Mouse (Mus musculus): ENCODE measurements around the gene Zcchc24. TPM values are rescaled to one million over a fixed set of nuclear protein-coding genes. Genes with fewer than 3 reads are reported as not detected.
A peak's percentile ranks its signal among the peaks of the same experiment; 100 is the strongest.

The Zcchc24 gene
- polyA plus RNA-seq, 1 experiment, result 36.4 TPM

GRCm38 (mm10) chr14:25757917-25758316, 10.9 kb downstream of the Zcchc24 start:
- Histone ChIP-seq H3K4me3 (ENCODE audit: insufficient read depth, poor library complexity, severe bottlenecking) (no peak overlapping the region), H3K79me3 (ENCODE audit: low read depth) (peaks cover 48% of the 10 kb centered on the region), H3K36me3 (ENCODE audit: control insufficient read depth, insufficient read depth) (peaks cover 66% of the 10 kb centered on the region), H3ac (ENCODE audit: control insufficient read depth, insufficient read length, low read depth) (no peak overlapping the region), H3K27me3 (ENCODE audit: control insufficient read depth, insufficient read depth, insufficient read length) (no peaks in the 10 kb centered on the region), H3K79me2 (ENCODE audit: control insufficient read depth, insufficient read depth) (peaks cover 84% of the 10 kb centered on the region)
- TF ChIP-seq CTCF (IDR thresholded peaks at IDR 0.05; ENCODE audit: control insufficient read depth, insufficient read depth, insufficient read length) (no peak), CEBPB (IDR thresholded peaks at IDR 0.05; ENCODE audit: low read depth) (no peak), MYOD1 (IDR thresholded peaks at IDR 0.05; ENCODE audit: control insufficient read depth, insufficient read length, low read depth) (no peak), USF1 (IDR thresholded peaks at IDR 0.05; ENCODE audit: low read depth) (no peak)

GRCm38 (mm10) chr14:25756385-25756990, 12.4 kb downstream of the Zcchc24 start:
- Histone ChIP-seq H3ac (ENCODE audit: control insufficient read depth, insufficient read length, low read depth) (peak overlapping the region; percentile 13), H3K4me3 (ENCODE audit: insufficient read depth, poor library complexity, severe bottlenecking) (no peak overlapping the region), H3K36me3 (ENCODE audit: control insufficient read depth, insufficient read depth) (peaks cover 68% of the 10 kb centered on the region), H3K79me3 (ENCODE audit: low read depth) (peaks cover 34% of the 10 kb centered on the region), H3K79me2 (ENCODE audit: control insufficient read depth, insufficient read depth) (peaks cover 76% of the 10 kb centered on the region), H3K27me3 (ENCODE audit: control insufficient read depth, insufficient read depth, insufficient read length) (no peaks in the 10 kb centered on the region)
- TF ChIP-seq CEBPB (IDR thresholded peaks at IDR 0.05; ENCODE audit: low read depth) (no peak), FOSL1 (IDR thresholded peaks at IDR 0.05; ENCODE audit: insufficient read depth, low read length, poor library complexity, severe bottlenecking) (no peak), MYOG (IDR thresholded peaks at IDR 0.05; ENCODE audit: control insufficient read depth, extremely low read depth, insufficient read length) (no peak), MAX (IDR thresholded peaks at IDR 0.05) (no peak), MYOD1 (IDR thresholded peaks at IDR 0.05; ENCODE audit: control insufficient read depth, insufficient read length, low read depth) (no peak), USF1 (IDR thresholded peaks at IDR 0.05; ENCODE audit: low read depth) (no peak), CTCF (IDR thresholded peaks at IDR 0.05; ENCODE audit: control insufficient read depth, insufficient read depth, insufficient read length) (no peak)

GRCm38 (mm10) chr14:25755541-25755940, 13.3 kb downstream of the Zcchc24 start:
- Histone ChIP-seq H3K79me2 (ENCODE audit: control insufficient read depth, insufficient read depth) (peaks cover 70% of the 10 kb centered on the region), H3K36me3 (ENCODE audit: control insufficient read depth, insufficient read depth) (peaks cover 67% of the 10 kb centered on the region), H3K27me3 (ENCODE audit: control insufficient read depth, insufficient read depth, insufficient read length) (no peaks in the 10 kb centered on the region), H3K79me3 (ENCODE audit: low read depth) (peaks cover 27% of the 10 kb centered on the region), H3ac (ENCODE audit: control insufficient read depth, insufficient read length, low read depth) (no peak overlapping the region), H3K4me3 (ENCODE audit: insufficient read depth, poor library complexity, severe bottlenecking) (no peak overlapping the region)
- TF ChIP-seq USF1 (IDR thresholded peaks at IDR 0.05; ENCODE audit: low read depth), result no peak
- TF ChIP-seq CTCF (IDR thresholded peaks at IDR 0.05; ENCODE audit: control insufficient read depth, insufficient read depth, insufficient read length), result no peak
- TF ChIP-seq MAX (IDR thresholded peaks at IDR 0.05), result no peak

DNA sequence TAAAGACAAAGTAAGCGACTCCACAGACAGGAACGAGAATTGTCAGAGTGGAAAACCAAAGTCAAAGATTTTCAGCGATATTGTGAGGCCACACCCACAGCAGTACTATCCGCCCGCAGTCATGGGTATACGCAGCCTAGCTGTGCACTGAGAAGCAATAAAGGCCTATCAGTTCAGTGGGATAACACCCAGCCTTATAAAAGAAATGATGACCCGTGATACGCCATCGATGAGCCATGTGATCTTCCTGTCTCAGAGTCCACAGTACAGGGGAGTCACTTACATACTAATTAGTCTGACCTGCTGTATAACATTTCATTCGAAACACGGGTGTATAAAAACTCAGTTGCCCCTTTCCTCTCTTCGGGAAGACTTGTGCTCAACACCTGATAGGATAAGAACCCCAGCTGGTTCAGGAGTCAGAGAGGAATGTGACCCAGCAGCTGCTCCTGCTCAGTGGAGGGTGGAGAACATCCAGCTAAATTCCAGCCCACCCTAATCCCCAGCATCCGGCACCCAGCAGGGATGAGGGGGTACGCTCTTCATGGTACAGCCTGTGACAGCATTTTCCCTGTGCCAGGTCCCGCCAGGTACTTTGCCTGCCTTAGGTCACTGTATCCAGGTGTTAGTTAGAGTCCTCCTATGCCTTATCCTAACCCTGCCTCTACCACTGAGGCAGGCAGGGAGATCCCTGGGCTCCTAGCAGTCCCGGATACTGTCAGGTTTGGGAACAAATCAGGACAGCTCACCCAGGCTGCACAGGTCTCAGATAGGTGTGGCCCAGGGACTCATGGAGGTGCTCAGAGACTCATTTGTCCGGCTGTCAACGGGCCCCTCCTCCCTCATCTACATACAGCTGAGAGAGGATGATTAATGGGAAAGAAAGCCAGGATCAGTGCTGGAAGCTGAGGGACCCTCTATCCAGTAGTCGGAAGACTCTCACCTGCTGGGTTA, 14.0 kb downstream of the Zcchc24 start:
- Histone ChIP-seq H3K4me3 (ENCODE audit: insufficient read depth, poor library complexity, severe bottlenecking) (no peak overlapping the region), H3K79me2 (ENCODE audit: control insufficient read depth, insufficient read depth) (peaks cover 67% of the 10 kb centered on the region), H3ac (ENCODE audit: control insufficient read depth, insufficient read length, low read depth) (no peak overlapping the region), H3K79me3 (ENCODE audit: low read depth) (peaks cover 27% of the 10 kb centered on the region), H3K27me3 (ENCODE audit: control insufficient read depth, insufficient read depth, insufficient read length) (no peaks in the 10 kb centered on the region), H3K36me3 (ENCODE audit: control insufficient read depth, insufficient read depth) (peaks cover 73% of the 10 kb centered on the region)
- no peak for TF ChIP-seq MYOG (IDR thresholded peaks at IDR 0.05; ENCODE audit: control insufficient read depth, extremely low read depth, insufficient read length)
- TF ChIP-seq FOSL1 (IDR thresholded peaks at IDR 0.05; ENCODE audit: insufficient read depth, low read length, poor library complexity, severe bottlenecking), result no peak
- TF ChIP-seq CEBPB (IDR thresholded peaks at IDR 0.05; ENCODE audit: low read depth), result no peak
- TF ChIP-seq CTCF (IDR thresholded peaks at IDR 0.05; ENCODE audit: control insufficient read depth, insufficient read depth, insufficient read length), result no peak
- TF ChIP-seq MYOD1 (IDR thresholded peaks at IDR 0.05; ENCODE audit: control insufficient read depth, insufficient read length, low read depth), result no peak
- TF ChIP-seq MAX (IDR thresholded peaks at IDR 0.05), result no peak
- no peak for TF ChIP-seq USF1 (IDR thresholded peaks at IDR 0.05; ENCODE audit: low read depth)

DNA sequence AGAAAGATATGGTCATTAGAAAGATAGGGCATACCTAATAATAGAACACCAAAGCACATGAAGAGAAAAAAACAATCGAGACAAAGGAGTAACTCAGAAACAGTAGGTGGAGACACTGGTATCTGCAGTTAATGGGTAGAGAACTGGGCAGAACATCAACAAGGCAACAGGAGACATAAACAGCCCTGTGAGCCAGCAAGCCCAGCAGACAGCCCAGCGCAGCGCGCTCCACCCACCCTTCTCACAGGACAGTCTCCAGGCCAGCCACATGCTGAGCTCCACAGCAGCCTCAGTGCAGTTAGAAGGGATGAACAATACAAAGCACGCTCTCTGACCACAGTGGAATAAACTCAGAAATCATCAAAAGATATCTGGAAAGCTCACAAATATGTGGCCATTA, 15.8 kb downstream of the Zcchc24 start:
- Histone ChIP-seq H3K79me3 (ENCODE audit: low read depth) (peaks cover 18% of the 10 kb centered on the region), H3K79me2 (ENCODE audit: control insufficient read depth, insufficient read depth) (peaks cover 59% of the 10 kb centered on the region), H3K36me3 (ENCODE audit: control insufficient read depth, insufficient read depth) (peaks cover 71% of the 10 kb centered on the region), H3K27me3 (ENCODE audit: control insufficient read depth, insufficient read depth, insufficient read length) (no peaks in the 10 kb centered on the region), H3K4me3 (ENCODE audit: insufficient read depth, poor library complexity, severe bottlenecking) (no peak overlapping the region), H3ac (ENCODE audit: control insufficient read depth, insufficient read length, low read depth) (no peak overlapping the region)
- TF ChIP-seq MYOG (IDR thresholded peaks at IDR 0.05; ENCODE audit: control insufficient read depth, extremely low read depth, insufficient read length) (no peak), CTCF (IDR thresholded peaks at IDR 0.05; ENCODE audit: control insufficient read depth, insufficient read depth, insufficient read length) (no peak), USF1 (IDR thresholded peaks at IDR 0.05; ENCODE audit: low read depth) (no peak), MAX (IDR thresholded peaks at IDR 0.05) (no peak), FOSL1 (IDR thresholded peaks at IDR 0.05; ENCODE audit: insufficient read depth, low read length, poor library complexity, severe bottlenecking) (no peak), MYOD1 (IDR thresholded peaks at IDR 0.05; ENCODE audit: control insufficient read depth, insufficient read length, low read depth) (no peak), CEBPB (IDR thresholded peaks at IDR 0.05; ENCODE audit: low read depth) (no peak)

Data from C2C12 (cell line).